Mouse (Mus musculus) embryonic facial prominence, embryonic 11.5 days (tissue): ENCODE data around the gene Zfyve28. TPM values are rescaled to one million over a fixed set of nuclear protein-coding genes. Genes with fewer than 3 reads are reported as not detected.

ENCODE experiments used
- ATAC-seq: fragments of 200-750 bp; cut with Nextera tagmentation; replicated peaks from 2 replicates; pipeline ENCODE4 v1.8.0; 2017; ENCODE audit warnings: low read depth; ENCODE audit not compliant: insufficient number of reproducible peaks, low FRiP score, low TSS enrichment
- DNase-seq: peaks from one replicate; pipeline ENCODE4 v3.0.0-alpha.2; 2015; ENCODE audit warnings: low spot score
- H3K27ac ChIP-seq: fragments of 300-500 bp; sonication (generic); replicated peaks from 2 replicates; pipeline ENCODE4 v1.5.1; 2014; ENCODE audit warnings: mild to moderate bottlenecking, low read depth, low read length, control low read depth
- H3K27me3 ChIP-seq: fragments of 300-500 bp; sonication (generic); 2 replicates; pipeline ENCODE4 v1.6.1; 2014; ENCODE audit warnings: mild to moderate bottlenecking, low read length, moderate library complexity, mixed read lengths; ENCODE audit not compliant: control insufficient read depth, insufficient read depth
- H3K36me3 ChIP-seq: fragments of 300-500 bp; sonication (generic); replicated peaks from 2 replicates; pipeline ENCODE4 v1.6.1; 2014; ENCODE audit warnings: low read depth, mild to moderate bottlenecking, low read length, moderate library complexity, mixed read lengths; ENCODE audit not compliant: control insufficient read depth, insufficient read depth
- H3K4me1 ChIP-seq: fragments of 300-500 bp; sonication (generic); 2 replicates; pipeline ENCODE4 v1.6.1; 2014; ENCODE audit warnings: low read length, mixed read lengths; ENCODE audit not compliant: control insufficient read depth, insufficient read depth
- H3K4me2 ChIP-seq: fragments of 300-500 bp; sonication (generic); 2 replicates; pipeline ENCODE4 v1.6.1; 2014; ENCODE audit warnings: low read depth, mild to moderate bottlenecking, control low read depth, low read length, moderate library complexity
- H3K4me3 ChIP-seq: fragments of 300-500 bp; sonication (generic); 2 replicates; pipeline ENCODE4 v1.5.1; 2014; ENCODE audit warnings: low read depth, low read length, control low read depth
- H3K9ac ChIP-seq: fragments of 300-500 bp; sonication (generic); replicated peaks from 2 replicates; pipeline ENCODE4 v1.6.1; 2014; ENCODE audit warnings: mild to moderate bottlenecking, control low read depth, low read length
- H3K9me3 ChIP-seq: fragments of 300-500 bp; sonication (generic); replicated peaks from 2 replicates; pipeline ENCODE4 v1.6.1; 2016; ENCODE audit warnings: mild to moderate bottlenecking, low read length, inconsistent platforms, mixed read lengths; ENCODE audit not compliant: control insufficient read depth
- WGBS: fragments of 180-500 bp; shearing (Covaris S2); extraction: QIAGEN DNeasy Blood & Tissue Kit; methylation state at CpG from one replicate; pipeline ENCODE4 v1.1.7; 2014; 5-methylcytosine and 5-hydroxymethylcytosine counted together
- polyA plus RNA-seq: library from polyadenylated mRNA; unstranded; fragments of >200 nt; fragmentation: Nextera tagmentation; extraction: Ambion mirVana; gene quantifications from 2 replicates; pipeline ENCODE4 v1.2.1, GENCODE M21; 2014

Zfyve28 gene
- polyA plus RNA-seq, 1 experiment from 2014 or later = 0.24 TPM

DNA sequence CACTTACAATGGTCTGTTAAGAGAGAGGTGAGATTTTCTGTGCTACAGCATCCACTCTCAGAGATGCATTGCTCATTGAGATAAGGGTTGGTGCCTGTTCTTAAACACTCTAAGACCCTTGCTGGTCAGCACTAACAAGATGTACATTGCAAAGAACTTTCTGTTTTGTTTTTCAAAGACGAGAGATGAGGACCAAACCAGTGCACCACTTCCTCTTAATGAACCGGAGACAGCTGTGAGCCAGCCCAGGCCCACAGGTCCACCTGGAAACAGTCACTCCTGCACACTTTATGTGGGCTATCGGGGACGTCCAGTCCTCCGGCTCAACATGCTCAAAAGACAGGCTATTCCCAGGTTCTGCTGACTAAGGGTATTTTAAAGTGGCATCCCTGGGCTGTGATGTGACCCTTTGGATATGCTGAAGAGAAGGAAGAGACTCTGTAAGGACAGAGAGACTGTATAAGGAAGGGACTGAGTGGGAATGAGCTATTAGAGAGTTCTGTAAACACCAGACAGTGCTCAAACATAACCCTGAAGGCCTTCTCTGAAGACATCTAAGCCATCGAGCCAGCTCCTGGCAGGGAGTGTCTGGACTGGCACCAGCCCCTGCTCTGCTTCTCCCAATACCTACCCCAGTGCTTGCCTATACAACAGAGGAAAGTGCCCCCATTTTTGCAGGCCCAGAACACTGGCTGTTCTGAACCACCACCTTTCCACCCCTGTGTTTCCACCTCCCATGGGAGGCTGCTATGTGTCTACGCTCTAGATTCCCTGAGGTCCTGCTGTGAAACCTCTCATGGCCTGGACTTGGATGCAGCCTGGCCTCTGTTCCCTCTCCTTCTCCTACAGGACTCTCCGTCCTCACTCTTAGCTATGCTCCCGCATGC is 57.4 kb downstream of the Zfyve28 start:
- H3K36me3 ChIP-seq = no peaks in the 10 kb centered on the region
- H3K27me3 ChIP-seq = no peaks in the 10 kb centered on the region
- no peak overlapping the region for H3K4me3 ChIP-seq
- no peak overlapping the region for H3K27ac ChIP-seq
- no peak for ATAC-seq
- WGBS = 85% methylated on average over 9 of the region's 9 CpGs
- no peaks in the 10 kb centered on the region for H3K9me3 ChIP-seq
- no peak for DNase-seq
- no peaks in the 10 kb centered on the region for H3K4me1 ChIP-seq
- H3K4me2 ChIP-seq = no peak overlapping the region
- H3K9ac ChIP-seq = no peak overlapping the region

DNA sequence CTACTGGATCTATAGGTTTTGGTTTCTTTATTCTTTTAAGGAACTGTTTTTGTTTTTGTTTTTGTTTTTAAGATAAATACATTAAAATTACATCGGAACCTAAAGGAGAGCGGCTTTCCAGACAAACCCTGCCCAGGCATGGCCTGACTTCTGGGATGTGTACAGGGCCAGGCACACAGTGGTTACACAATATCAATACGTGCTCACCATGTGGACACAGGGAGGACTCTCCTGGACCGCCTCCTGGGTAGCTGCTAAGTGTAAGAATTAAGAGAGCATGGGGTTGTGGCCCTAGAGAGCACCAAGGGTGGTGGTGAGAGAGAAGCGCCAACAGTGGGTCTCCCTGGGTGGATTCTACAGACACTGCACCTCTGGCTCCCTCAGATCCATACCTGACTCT is 58.7 kb downstream of the Zfyve28 start:
- Histone ChIP-seq H3K36me3 (no peaks in the 10 kb centered on the region), H3K27me3 (no peaks in the 10 kb centered on the region), H3K27ac (no peak overlapping the region), H3K4me2 (no peak overlapping the region), H3K4me1 (no peaks in the 10 kb centered on the region), H3K9me3 (no peaks in the 10 kb centered on the region), H3K9ac (no peak overlapping the region), H3K4me3 (no peak overlapping the region)
- no peak for DNase-seq
- ATAC-seq = no peak
- WGBS = 86% methylated on average over 5 of the region's 5 CpGs

DNA sequence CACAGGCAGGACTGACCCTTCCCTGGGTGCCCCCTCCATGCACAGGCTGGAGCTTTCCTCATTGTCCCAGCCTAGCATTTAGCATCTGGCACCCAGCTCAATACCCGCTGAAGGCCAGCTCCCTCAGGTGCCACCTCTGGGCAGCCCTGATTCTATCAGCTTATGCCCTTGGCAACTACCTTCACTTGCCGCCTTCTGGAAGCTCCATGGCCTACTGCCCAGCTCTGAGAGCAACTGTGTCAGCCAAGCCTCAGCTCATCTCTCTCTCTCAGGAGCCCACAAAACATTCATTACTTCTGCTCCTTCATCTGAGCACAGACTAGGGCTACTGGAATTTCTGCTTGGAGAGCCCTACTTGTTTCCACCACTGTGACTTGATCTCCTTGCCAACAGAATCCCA is 62.7 kb downstream of the Zfyve28 start:
- H3K4me2 ChIP-seq = no peak overlapping the region
- 86% methylated on average over 2 of the region's 2 CpGs for WGBS
- H3K27ac ChIP-seq = no peak overlapping the region
- no peaks in the 10 kb centered on the region for H3K9me3 ChIP-seq
- H3K9ac ChIP-seq = no peak overlapping the region
- H3K36me3 ChIP-seq = no peaks in the 10 kb centered on the region
- no peak for ATAC-seq
- no peak overlapping the region for H3K4me3 ChIP-seq
- no peaks in the 10 kb centered on the region for H3K27me3 ChIP-seq
- no peak for DNase-seq
- H3K4me1 ChIP-seq = no peaks in the 10 kb centered on the region

DNA sequence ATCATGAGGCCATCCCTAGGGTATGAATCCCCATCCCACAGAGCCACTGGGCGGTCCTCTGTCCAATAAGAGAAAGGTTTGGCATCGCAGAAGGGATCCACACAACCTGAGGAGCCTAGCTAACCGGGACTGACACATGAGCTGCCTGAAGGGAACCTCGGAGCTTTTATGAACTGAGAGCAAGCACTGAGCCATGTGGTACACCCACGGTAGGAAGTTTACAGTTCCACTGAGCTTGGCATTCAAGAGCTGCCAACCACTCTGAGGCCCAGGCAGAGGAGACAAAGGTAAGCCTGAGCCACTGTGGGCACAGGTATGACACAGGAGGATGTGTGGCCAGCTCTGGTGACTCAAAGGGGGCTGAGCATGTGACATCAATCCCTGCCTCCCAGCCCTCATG is 63.7 kb downstream of the Zfyve28 start:
- Histone ChIP-seq H3K4me3 (no peak overlapping the region), H3K36me3 (no peaks in the 10 kb centered on the region), H3K27me3 (no peaks in the 10 kb centered on the region), H3K9me3 (no peaks in the 10 kb centered on the region), H3K4me1 (no peaks in the 10 kb centered on the region), H3K27ac (no peak overlapping the region), H3K4me2 (no peak overlapping the region), H3K9ac (no peak overlapping the region)
- 89% methylated on average over 5 of the region's 5 CpGs for WGBS
- DNase-seq (no peak), ATAC-seq (no peak)

DNA sequence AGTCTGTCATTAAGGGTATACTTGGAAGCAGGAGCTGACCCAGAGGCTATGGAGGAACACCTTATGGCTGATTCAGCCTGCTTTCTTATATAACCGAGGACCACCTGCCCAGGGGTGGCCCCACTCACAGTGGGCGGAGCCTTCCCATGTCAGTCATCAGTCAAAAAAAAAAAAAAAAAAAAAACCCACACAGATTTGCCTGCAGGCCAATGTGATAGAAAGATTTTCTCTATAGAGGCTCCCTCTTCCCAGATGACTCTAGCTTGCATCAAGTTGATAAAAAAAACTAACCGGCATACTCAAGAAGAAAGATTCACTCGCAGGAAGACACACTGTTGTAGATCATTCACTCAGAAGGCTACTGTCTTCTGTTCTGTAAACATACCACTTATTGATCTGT is 68.2 kb downstream of the Zfyve28 start:
- H3K4me1 ChIP-seq = no peaks in the 10 kb centered on the region
- no peak overlapping the region for H3K9ac ChIP-seq
- DNase-seq (no peak), ATAC-seq (no peak)
- no peak overlapping the region for H3K27ac ChIP-seq
- no peaks in the 10 kb centered on the region for H3K9me3 ChIP-seq
- no peak overlapping the region for H3K4me2 ChIP-seq
- no peaks in the 10 kb centered on the region for H3K27me3 ChIP-seq
- no peaks in the 10 kb centered on the region for H3K36me3 ChIP-seq
- 79% methylated on average over 4 of the region's 4 CpGs for whole genome bisulfite sequencing
- no peak overlapping the region for H3K4me3 ChIP-seq

DNA sequence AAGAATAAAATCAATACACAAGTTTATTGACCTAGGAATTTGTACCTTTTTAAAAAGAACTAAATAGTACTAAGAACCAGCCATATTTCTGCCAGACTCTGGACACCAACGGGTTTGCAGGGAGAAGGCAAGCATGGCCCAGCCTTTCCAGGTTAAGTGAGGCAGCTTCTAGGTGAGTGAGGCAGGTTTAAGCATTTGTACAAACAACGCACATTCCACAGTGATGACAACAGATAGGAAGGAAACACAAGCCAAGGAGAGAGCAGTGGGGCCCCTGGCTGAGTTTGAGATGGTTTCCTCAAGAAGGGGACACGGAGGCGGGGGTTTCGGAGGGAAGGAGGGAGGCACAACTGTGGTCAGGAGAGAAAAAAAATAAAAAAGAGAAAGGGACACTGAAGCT is 69.6 kb downstream of the Zfyve28 start:
- Histone ChIP-seq H3K9ac (no peak overlapping the region), H3K9me3 (no peaks in the 10 kb centered on the region), H3K27me3 (no peaks in the 10 kb centered on the region), H3K4me2 (no peak overlapping the region), H3K27ac (no peak overlapping the region), H3K36me3 (no peaks in the 10 kb centered on the region), H3K4me3 (no peak overlapping the region), H3K4me1 (no peaks in the 10 kb centered on the region)
- 68% methylated on average over 5 of the region's 5 CpGs for WGBS
- DNase-seq (no peak), ATAC-seq (no peak)

DNA sequence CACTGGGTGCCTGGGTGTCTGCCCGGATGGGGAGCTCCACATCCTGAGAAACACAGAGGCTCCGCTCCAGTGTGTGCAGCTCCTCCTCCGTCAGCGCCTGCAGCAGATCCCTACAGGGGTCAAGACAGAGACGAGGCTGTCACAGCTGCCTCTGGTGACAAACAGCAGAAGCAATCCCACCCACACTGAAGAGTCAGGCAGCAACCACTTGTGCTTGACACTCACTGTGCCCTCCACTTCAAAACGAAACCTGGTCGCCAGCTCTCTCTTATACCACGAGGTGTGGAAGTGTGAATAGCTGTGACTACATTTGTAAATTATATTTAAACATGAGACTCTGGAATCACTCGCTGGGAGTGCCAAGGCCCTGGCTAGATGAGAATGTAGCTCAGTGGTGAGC is 70.5 kb downstream of the Zfyve28 start:
- Histone ChIP-seq H3K4me3 (no peak overlapping the region), H3K4me2 (no peak overlapping the region), H3K4me1 (no peaks in the 10 kb centered on the region), H3K36me3 (no peaks in the 10 kb centered on the region), H3K9me3 (no peaks in the 10 kb centered on the region), H3K27ac (no peak overlapping the region), H3K9ac (no peak overlapping the region), H3K27me3 (no peaks in the 10 kb centered on the region)
- DNase-seq (peak; percentile 6), ATAC-seq (no peak)
- WGBS = 64% methylated on average over 9 of the region's 9 CpGs

DNA sequence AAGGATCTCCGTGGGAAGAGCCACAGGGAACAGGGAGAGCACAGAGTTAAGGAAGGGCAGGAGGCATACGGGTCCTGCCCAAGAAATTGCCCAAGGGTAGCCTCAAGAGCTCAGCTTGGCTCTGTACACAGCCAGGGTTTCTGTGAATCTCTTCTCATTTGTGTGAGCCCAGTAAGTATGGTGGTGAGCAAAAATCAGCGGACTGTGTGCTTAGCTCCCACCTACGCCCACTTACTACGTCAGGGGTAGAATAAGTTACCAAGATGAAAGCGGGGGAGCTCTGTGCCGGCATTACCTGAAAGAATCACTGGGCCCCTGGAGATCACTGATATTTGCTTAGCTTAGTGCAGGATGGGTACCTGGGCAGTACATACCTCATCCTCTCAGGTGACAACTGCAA is 72.2 kb downstream of the Zfyve28 start:
- Histone ChIP-seq H3K9me3 (no peaks in the 10 kb centered on the region), H3K9ac (no peak overlapping the region), H3K27ac (no peak overlapping the region), H3K36me3 (no peaks in the 10 kb centered on the region), H3K4me1 (no peaks in the 10 kb centered on the region), H3K4me3 (no peak overlapping the region), H3K4me2 (no peak overlapping the region), H3K27me3 (no peaks in the 10 kb centered on the region)
- DNase-seq = no peak
- ATAC-seq = no peak
- WGBS = 86% methylated on average over 7 of the region's 7 CpGs
